Mouse (Mus musculus): ENCODE results near the gene Wfdc2.
A peak's percentile ranks its signal among the peaks of the same experiment; 100 is the strongest.
"Not testable (repeated sequence)": the region's sequence is repeated elsewhere in the genome, so short reads cannot be mapped to it uniquely, and the experiment has no call there.

Wfdc2 gene

DNA sequence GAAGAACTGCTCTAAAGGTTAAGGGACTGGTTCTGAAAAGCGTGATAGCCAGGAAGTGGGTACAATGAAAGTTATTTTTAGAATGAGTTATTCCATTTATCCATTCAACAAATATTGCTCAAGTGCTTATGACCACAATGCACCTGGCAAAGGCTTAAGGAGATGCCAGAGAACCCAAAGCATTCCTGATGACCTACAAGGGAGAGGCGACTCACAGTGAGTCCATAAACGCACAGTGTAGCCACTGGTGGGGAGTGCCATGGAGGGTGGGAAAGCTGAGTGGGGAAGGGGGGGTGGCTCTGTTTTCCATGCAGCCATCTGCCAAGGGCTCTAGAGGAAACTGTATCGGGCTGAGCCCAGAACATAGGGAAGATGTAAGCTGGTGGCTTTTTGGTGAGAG lies 12.9 kb upstream of the Wfdc2 start:
- DNase-seq (ENCODE audit: extremely low spot score) = no peak

DNA sequence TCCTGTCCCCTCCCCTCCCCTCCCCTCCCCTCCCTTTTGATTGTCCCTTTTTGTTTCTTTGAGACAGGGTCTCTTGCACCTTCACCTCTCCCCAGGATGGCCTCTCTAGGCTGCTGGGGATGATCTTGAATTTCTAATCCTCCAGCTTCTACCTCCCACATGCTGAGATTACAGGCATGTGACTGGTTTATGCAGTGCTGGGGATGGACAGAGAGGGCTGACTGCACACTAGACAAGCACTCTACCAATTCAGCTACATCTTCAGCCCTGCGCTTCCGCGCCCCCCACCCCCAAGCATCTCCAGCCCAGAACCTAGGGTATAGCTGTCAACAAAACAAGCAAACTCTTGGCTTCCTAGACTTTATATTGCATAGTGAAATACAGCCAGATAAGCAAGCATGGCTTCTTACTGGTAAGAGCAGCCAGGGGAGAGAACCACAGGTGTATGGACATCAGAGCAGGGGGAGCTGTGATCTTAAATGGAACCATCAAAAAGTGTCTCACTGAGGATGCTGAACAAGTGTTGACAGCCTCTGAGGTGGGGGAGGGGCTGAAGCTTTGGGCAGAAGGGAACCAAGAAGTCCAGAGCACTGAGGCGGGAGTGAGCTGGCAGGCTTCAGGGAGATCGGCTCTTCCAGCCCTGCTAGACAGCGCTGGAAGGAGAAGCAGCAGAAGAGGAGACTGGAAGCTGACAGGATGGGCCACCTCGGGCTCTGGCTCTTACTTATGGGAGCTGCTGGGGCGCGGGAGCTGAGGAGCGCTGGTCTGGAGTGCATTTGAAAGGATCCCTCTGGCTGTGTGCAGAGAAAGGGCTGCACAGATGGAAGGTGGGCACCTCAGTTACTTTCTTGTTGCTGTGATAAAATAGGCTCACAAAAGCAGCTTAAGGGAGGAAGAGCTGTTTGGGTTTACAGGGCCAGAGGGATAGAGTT lies 12.0 kb upstream of the Wfdc2 start:
- DNase-seq (ENCODE audit: extremely low spot score) = no peak

GRCm38 (mm10) chr2:164550895-164551269 lies 11.3 kb upstream of the Wfdc2 start:
- no peak for DNase-seq (ENCODE audit: extremely low spot score)

- no peak for DNase-seq (ENCODE audit: extremely low spot score)
Observed at GRCm38 (mm10) chr2:164551502-164551901, 10.7 kb upstream of the Wfdc2 start.

GRCm38 (mm10) chr2:164558426-164558825 lies 3.8 kb upstream of the Wfdc2 start:
- no peak for DNase-seq (ENCODE audit: extremely low spot score)

- no peak for DNase-seq (ENCODE audit: extremely low spot score)
Observed at GRCm38 (mm10) chr2:164558991-164559645, 3.1 kb upstream of the Wfdc2 start.

GRCm38 (mm10) chr2:164560106-164560505 lies 2.1 kb upstream of the Wfdc2 start:
- DNase-seq (ENCODE audit: extremely low spot score) = no peak

GRCm38 (mm10) chr2:164563339-164564038 lies 1.3 kb downstream of the Wfdc2 start:
- peak; percentile 81 for DNase-seq (ENCODE audit: extremely low spot score)

DNA sequence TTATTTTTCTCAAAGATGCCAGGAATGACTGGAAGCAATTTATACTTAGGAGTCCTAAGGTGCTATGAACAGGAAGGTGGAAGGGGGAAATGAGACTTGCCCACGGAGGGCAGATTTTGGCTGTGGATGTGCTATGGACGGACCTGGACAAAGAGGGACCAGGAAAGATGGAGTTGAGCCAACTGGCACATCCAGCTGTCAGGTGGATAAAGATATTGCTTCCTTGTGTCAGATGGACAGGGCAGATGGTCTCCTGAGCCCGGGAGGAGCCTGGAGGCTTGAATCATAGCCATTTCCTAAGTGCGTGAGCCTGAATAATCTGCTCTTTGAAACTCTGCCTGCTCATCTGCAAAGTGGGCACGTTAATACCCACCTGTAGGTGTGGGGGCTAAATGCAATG lies 2.1 kb downstream of the Wfdc2 start:
- no peak for DNase-seq (ENCODE audit: extremely low spot score)

- DNase-seq (ENCODE audit: extremely low spot score) = no peak
Observed at GRCm38 (mm10) chr2:164566997-164567396, 4.8 kb downstream of the Wfdc2 start.

GRCm38 (mm10) chr2:164567460-164567859 lies 5.2 kb downstream of the Wfdc2 start:
- no peak for DNase-seq (ENCODE audit: extremely low spot score)

DNA sequence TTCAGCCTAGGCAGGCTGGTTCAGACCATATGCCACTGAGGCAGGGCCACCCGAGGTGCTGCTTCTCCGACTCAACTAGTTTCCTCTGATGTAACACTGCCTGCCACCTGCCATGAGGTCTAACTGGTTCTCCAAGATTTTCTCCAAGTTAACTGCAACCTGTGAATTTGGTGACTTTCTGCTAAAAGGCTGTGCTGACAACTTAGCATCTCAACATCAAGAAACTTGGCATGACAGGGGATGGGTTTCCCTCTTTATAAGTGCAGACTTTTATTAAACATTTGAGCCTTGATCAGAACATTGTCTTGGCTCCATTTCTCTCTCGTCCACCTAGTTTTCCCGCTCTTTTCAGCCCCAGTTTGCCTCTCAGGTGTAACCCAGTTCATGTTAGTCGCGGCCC lies 11.1 kb downstream of the Wfdc2 start, which contains the start of gene Spint3:
Spint3 (minus strand) TSS at position 101 of the 400 bp plus-strand sequence.
- not testable (repeated sequence) for DNase-seq (ENCODE audit: extremely low spot score)

DNA sequence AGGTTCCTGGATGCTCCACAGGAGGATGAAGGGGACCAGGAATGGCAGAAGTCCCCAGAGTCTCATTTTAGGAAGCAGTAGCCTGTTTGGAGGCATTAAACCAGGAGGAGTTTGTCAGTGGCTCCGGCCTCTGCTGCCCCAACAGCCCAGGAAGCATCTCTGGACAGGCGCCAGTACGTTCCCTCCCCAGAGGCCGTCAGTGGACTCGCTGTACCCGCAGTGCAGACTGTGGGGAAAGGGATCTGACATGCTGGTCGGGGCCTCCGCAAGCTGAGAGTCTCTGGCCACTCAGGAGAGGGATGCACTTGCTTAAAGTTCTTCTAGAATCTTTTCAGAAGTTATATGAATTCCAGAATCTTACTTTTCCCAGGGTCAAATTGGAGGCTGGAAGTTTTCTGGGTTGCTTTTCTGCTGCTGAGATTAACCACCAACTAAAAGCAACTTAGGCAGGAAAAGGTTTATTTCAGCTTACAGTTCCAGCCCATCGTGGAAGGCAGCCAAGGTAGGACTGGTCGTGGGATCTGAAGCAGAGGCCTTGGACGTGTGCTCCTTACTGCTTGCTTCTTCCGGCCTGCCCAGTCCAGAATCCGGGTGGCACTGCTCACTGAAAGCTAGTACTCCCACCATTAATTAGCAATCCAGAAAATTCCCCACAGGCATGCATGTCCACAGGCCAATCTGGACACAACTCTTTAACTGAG lies 23.0 kb downstream of the Wfdc2 start, which contains the start of gene Wfdc6a:
Wfdc6a (minus strand) TSS at position 423 of the 701 bp plus-strand sequence.
- not testable (repeated sequence) for DNase-seq (ENCODE audit: extremely low spot score)

DNA sequence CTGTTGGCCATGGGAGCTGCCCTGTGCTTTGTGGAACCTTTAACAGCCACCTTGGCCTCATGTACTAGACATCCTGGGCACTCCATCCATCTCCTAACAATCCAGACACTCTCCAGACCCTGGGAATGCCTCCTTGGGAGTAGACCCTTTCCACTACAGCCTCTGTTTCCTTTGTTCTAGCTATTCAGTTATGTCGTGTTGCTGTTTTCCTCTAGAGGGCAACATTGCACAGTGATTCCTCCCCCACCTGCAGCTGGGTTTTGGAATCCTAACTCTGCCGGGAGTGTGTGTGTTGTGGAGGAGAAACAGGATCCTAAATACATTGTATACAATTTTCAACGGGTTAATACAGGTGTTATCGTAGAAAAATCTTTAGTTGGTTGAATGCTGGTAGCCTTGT lies 29.8 kb downstream of the Wfdc2 start:
- peak; percentile 63 for DNase-seq (ENCODE audit: extremely low spot score)

- DNase-seq (ENCODE audit: extremely low spot score) = no peak
Observed at GRCm38 (mm10) chr2:164593494-164593893, 31.3 kb downstream of the Wfdc2 start, which contains the start of gene Eppin. Eppin (minus strand) TSS chr2:164593594.

- DNase-seq (ENCODE audit: extremely low spot score) = no peak
Observed at GRCm38 (mm10) chr2:164600179-164600578, 38.0 kb downstream of the Wfdc2 start.

DNA sequence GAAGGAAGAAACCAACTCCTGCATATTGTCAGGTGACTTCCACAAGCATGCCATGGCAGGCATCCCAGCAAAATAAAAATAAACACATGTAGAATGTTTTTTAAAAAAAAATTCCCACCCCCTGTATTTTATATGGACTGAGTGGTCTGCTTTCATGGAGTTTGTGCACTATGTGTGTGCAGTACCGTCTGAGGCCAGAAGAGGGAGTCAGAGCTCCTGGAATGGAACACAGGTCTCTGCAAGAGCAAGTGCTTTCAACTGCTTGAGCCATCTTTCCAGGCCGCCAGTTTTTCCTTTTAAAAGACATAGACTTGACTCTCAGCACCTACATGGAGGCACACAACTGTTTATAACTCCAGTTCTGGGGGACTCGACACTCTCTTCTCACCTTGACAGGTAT lies 41.3 kb downstream of the Wfdc2 start:
- DNase-seq (ENCODE audit: extremely low spot score) = no peak

GRCm38 (mm10) chr2:164604411-164604810 lies 42.2 kb downstream of the Wfdc2 start:
- DNase-seq (ENCODE audit: extremely low spot score) = no peak

GRCm38 (mm10) chr2:164608781-164609180 lies 46.6 kb downstream of the Wfdc2 start:
- no peak for DNase-seq (ENCODE audit: extremely low spot score)

DNA sequence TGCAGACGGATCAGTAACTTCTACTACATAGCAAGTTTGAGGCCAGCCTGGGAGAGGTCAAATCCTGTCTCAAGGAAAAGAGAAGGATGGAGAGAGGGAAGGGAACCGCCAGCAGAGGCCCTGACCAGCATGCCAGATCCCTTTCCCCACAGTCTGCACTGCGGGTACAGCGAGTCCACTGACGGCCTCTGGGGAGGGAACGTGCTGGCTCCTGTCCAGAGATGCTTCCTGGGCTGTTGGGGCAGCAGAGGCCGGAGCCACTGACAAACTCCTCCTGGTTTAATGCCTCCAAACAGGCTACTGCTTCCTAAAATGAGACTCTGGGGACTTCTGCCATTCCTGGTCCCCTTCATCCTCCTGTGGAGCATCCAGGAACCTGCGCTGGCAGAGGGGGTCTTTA lies 51.3 kb downstream of the Wfdc2 start, which contains the start of the genes Wfdc6b and Wfdc8:
Wfdc6b (plus strand) TSS at position 52 of the 400 bp plus-strand sequence.
Wfdc8 (minus strand) TSS at position 156 of the 400 bp plus-strand sequence.
- DNase-seq (ENCODE audit: extremely low spot score) = not testable (repeated sequence)

GRCm38 (mm10) chr2:164615386-164615785 lies 53.2 kb downstream of the Wfdc2 start:
- DNase-seq (ENCODE audit: extremely low spot score) = no peak

All from embryo, embryonic 9.5 days (tissue).